Mouse (Mus musculus) midbrain, postnatal 0 days (tissue): ENCODE measurements at regions not wholly inside any gene's neighbourhood (a gene's known extent, or its start where the extent isn't known, plus 50 kb on each side); places are given as distances from the start of the nearest gene placed in this dataset.

Experiments used
- ATAC-seq: fragments of 200-750 bp; cut with Nextera tagmentation; 2 replicates; pipeline ENCODE4 v1.8.0; 2017; ENCODE audit warnings: moderate number of reproducible peaks, mild to moderate bottlenecking, moderate TSS enrichment, moderate library complexity; ENCODE audit not compliant: low FRiP score
- DNase-seq: peaks from one replicate; pipeline ENCODE4 v3.0.0-alpha.2; 2015; ENCODE audit warnings: low spot score
- H3K27ac ChIP-seq: fragments of 300-500 bp; sonication (generic); 2 replicates; pipeline ENCODE4 v1.5.1; 2014; ENCODE audit warnings: low read depth, mild to moderate bottlenecking, low read length, mixed read lengths
- H3K27me3 ChIP-seq: fragments of 300-500 bp; sonication (generic); 2 replicates; pipeline ENCODE4 v1.6.1; 2014; ENCODE audit warnings: low read length, control low read depth, mixed read lengths; ENCODE audit not compliant: insufficient read depth
- H3K36me3 ChIP-seq: fragments of 300-500 bp; sonication (generic); 2 replicates; pipeline ENCODE4 v1.6.1; 2014; ENCODE audit warnings: low read length, control low read depth, mixed read lengths; ENCODE audit not compliant: insufficient read depth
- H3K4me1 ChIP-seq: fragments of 300-500 bp; sonication (generic); 2 replicates; pipeline ENCODE4 v1.6.1; 2014; ENCODE audit warnings: mild to moderate bottlenecking, control low read depth, antibody characterized with exemption, low read length, mixed read lengths; ENCODE audit not compliant: insufficient read depth
- H3K4me2 ChIP-seq: fragments of 300-500 bp; sonication (generic); 2 replicates; pipeline ENCODE4 v1.6.1; 2014; ENCODE audit warnings: low read depth, mild to moderate bottlenecking, low read length, mixed read lengths; ENCODE audit not compliant: poor library complexity, severe bottlenecking
- H3K4me3 ChIP-seq: fragments of 300-500 bp; sonication (generic); 2 replicates; pipeline ENCODE4 v1.5.1; 2014; ENCODE audit warnings: low read depth, mild to moderate bottlenecking, low read length, moderate library complexity
- H3K9ac ChIP-seq: fragments of 300-500 bp; sonication (generic); replicated peaks from 2 replicates; pipeline ENCODE4 v1.6.1; 2014; ENCODE audit warnings: mild to moderate bottlenecking, low read length, moderate library complexity, mixed read lengths; ENCODE audit not compliant: poor library complexity, severe bottlenecking
- H3K9me3 ChIP-seq: fragments of 300-500 bp; sonication (generic); 2 replicates; pipeline ENCODE4 v1.6.1; 2016; ENCODE audit warnings: low read length, control low read depth
- CTCF ChIP-seq: IDR thresholded peaks from 2 replicates; pipeline ENCODE4 v1.5.1; 2016; ENCODE audit warnings: antibody characterized with exemption, mild to moderate bottlenecking
- WGBS: fragments of 180-500 bp; shearing (Covaris S2); extraction: QIAGEN DNeasy Blood & Tissue Kit; methylation state at CpG from one replicate; pipeline ENCODE4 v1.1.7; 2014; 5-methylcytosine and 5-hydroxymethylcytosine counted together

- Histone ChIP-seq H3K9ac (no peak overlapping the region), H3K4me2 (no peak overlapping the region), H3K36me3 (no peaks in the 10 kb centered on the region), H3K4me3 (no peak overlapping the region), H3K27ac (no peak overlapping the region), H3K27me3 (no peaks in the 10 kb centered on the region), H3K4me1 (no peaks in the 10 kb centered on the region), H3K9me3 (no peaks in the 10 kb centered on the region)
- ATAC-seq (no peak), DNase-seq (no peak)
- TF ChIP-seq CTCF, result no peak
- 71% methylated on average over 3 of the region's 3 CpGs for WGBS
These were observed 625.3 kb upstream of the Akr1e1 start for GRCm38 (mm10) chr13:5234232-5234631.

GRCm38 (mm10) chr13:5235391-5235790 is 625.9 kb upstream of the Klf6 start:
- no peak overlapping the region for H3K9ac ChIP-seq
- H3K9me3 ChIP-seq, result no peaks in the 10 kb centered on the region
- H3K27ac ChIP-seq, result no peak overlapping the region
- H3K27me3 ChIP-seq, result no peaks in the 10 kb centered on the region
- ATAC-seq (no peak), DNase-seq (no peak)
- H3K4me3 ChIP-seq, result no peak overlapping the region
- H3K4me1 ChIP-seq, result no peaks in the 10 kb centered on the region
- WGBS, result 100% methylated on average over 1 of the region's 1 CpGs
- no peaks in the 10 kb centered on the region for H3K36me3 ChIP-seq
- no peak overlapping the region for H3K4me2 ChIP-seq
- TF ChIP-seq CTCF, result no peak

GRCm38 (mm10) chr13:5240541-5240940 is 620.7 kb upstream of the Klf6 start:
- ATAC-seq (no peak), DNase-seq (no peak)
- Histone ChIP-seq H3K4me2 (no peak overlapping the region), H3K9ac (no peak overlapping the region), H3K27me3 (no peaks in the 10 kb centered on the region), H3K9me3 (no peaks in the 10 kb centered on the region), H3K4me1 (no peaks in the 10 kb centered on the region), H3K4me3 (no peak overlapping the region), H3K36me3 (no peaks in the 10 kb centered on the region), H3K27ac (no peak overlapping the region)
- 89% methylated on average over 4 of the region's 4 CpGs for WGBS
- no peak for TF ChIP-seq CTCF

GRCm38 (mm10) chr13:5242782-5243181 is 618.5 kb upstream of the Klf6 start:
- Histone ChIP-seq H3K9me3 (no peaks in the 10 kb centered on the region), H3K9ac (no peak overlapping the region), H3K27me3 (no peaks in the 10 kb centered on the region), H3K4me2 (no peak overlapping the region), H3K36me3 (no peaks in the 10 kb centered on the region), H3K27ac (no peak overlapping the region), H3K4me3 (no peak overlapping the region), H3K4me1 (no peaks in the 10 kb centered on the region)
- TF ChIP-seq CTCF, result no peak
- DNase-seq (no peak), ATAC-seq (no peak)
- WGBS, result 70% methylated on average over 2 of the region's 2 CpGs

- no peak overlapping the region for H3K27ac ChIP-seq
- ATAC-seq, result no peak
- WGBS, result 71% methylated on average over 3 of the region's 3 CpGs
These were observed 612.5 kb upstream of the Klf6 start for GRCm38 (mm10) chr13:5248671-5249391.

GRCm38 (mm10) chr13:5257891-5258660 is 603.2 kb upstream of the Klf6 start:
- no peak overlapping the region for H3K27ac ChIP-seq
- DNase-seq (peak; percentile 53), ATAC-seq (no peak)
- H3K4me2 ChIP-seq, result no peak overlapping the region
- H3K4me1 ChIP-seq, result no peaks in the 10 kb centered on the region
- H3K9me3 ChIP-seq, result no peaks in the 10 kb centered on the region
- H3K27me3 ChIP-seq, result no peaks in the 10 kb centered on the region
- TF ChIP-seq CTCF, result no peak
- WGBS, result 68% methylated on average over 6 of the region's 6 CpGs
- no peaks in the 10 kb centered on the region for H3K36me3 ChIP-seq
- no peak overlapping the region for H3K9ac ChIP-seq
- no peak overlapping the region for H3K4me3 ChIP-seq

More at GRCm38 (mm10) chr13:5248671-5249391, 612.5 kb upstream of the Klf6 start:
- TF ChIP-seq CTCF, result no peak
- Histone ChIP-seq H3K36me3 (no peaks in the 10 kb centered on the region), H3K9ac (no peak overlapping the region), H3K9me3 (no peaks in the 10 kb centered on the region), H3K4me1 (no peaks in the 10 kb centered on the region), H3K4me3 (no peak overlapping the region), H3K27me3 (no peaks in the 10 kb centered on the region), H3K4me2 (no peak overlapping the region)
- no peak for DNase-seq
